Mouse (Mus musculus): ENCODE measurements around the gene Dtl. TPM values are rescaled to one million over a fixed set of nuclear protein-coding genes. Genes with fewer than 3 reads are reported as not detected.
A peak's percentile ranks its signal among the peaks of the same experiment; 100 is the strongest.

Dtl gene
- polyA plus RNA-seq, 1 experiment: 5.1 TPM

DNA sequence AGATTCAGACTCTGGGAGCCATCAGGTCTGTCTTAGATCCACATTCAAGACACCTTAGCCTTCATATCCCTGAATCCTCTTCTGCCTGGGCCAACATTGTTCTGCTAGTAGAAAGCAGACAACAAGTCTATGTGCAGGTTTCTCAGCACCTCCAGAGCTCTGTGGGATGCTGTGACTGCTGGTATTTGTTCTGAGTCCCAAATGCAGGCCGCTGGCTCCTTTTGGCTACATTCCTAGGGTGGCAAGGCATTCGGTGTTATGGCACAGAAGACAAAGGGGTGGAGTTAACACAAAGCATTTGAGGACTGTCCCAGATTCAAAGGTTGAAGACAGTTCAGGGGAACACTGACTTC lies 81.1 kb downstream of the Dtl start:
- Histone ChIP-seq H3K27ac (ENCODE audit: insufficient read depth, low read length) (peak overlapping the region; percentile 68), H3K4me1 (ENCODE audit: control insufficient read depth, insufficient read depth, low read length) (no peaks in the 10 kb centered on the region; the same call in 1 of the 2 replicates), H3K4me3 (ENCODE audit: insufficient read depth, low read length) (no peak overlapping the region)
- no peak for TF ChIP-seq POLR2A (IDR thresholded peaks at IDR 0.05; ENCODE audit: extremely low read depth, insufficient read depth, low read length)
- TF ChIP-seq CTCF (IDR thresholded peaks at IDR 0.05; ENCODE audit: extremely low read depth, insufficient read depth, low read length): no peak

GRCm38 (mm10) chr1:191493476-191494302 lies 81.7 kb downstream of the Dtl start:
- H3K4me3 ChIP-seq (ENCODE audit: insufficient read depth, low read length): no peak overlapping the region
- TF ChIP-seq CTCF (IDR thresholded peaks at IDR 0.05; ENCODE audit: extremely low read depth, insufficient read depth, low read length): no peak
- TF ChIP-seq POLR2A (IDR thresholded peaks at IDR 0.05; ENCODE audit: extremely low read depth, insufficient read depth, low read length): no peak
- H3K27ac ChIP-seq (ENCODE audit: insufficient read depth, low read length): peak overlapping the region; percentile 68
- H3K4me1 ChIP-seq (ENCODE audit: control insufficient read depth, insufficient read depth, low read length): no peaks in the 10 kb centered on the region; the same call in 1 of the 2 replicates

- no peak for TF ChIP-seq POLR2A (IDR thresholded peaks at IDR 0.05; ENCODE audit: extremely low read depth, insufficient read depth, low read length)
- no peak for TF ChIP-seq CTCF (IDR thresholded peaks at IDR 0.05; ENCODE audit: extremely low read depth, insufficient read depth, low read length)
- no peak overlapping the region for H3K4me3 ChIP-seq (ENCODE audit: insufficient read depth, low read length)
- no peak overlapping the region for H3K27ac ChIP-seq (ENCODE audit: insufficient read depth, low read length)
Observed at GRCm38 (mm10) chr1:191490446-191490845, 84.9 kb downstream of the Dtl start.

More at GRCm38 (mm10) chr1:191490446-191490845, 84.9 kb downstream of the Dtl start:
- H3K4me1 ChIP-seq (ENCODE audit: control insufficient read depth, insufficient read depth, low read length): no peaks in the 10 kb centered on the region; the same call in 1 of the 2 replicates

Other genes with a start within 250 kb of the Dtl start
- gene Tmem206, start 249.6 kb downstream of the Dtl start, polyA plus RNA-seq (2012; rRNA removed): 9.9 and 10.3 TPM in 2 replicates
- gene Ppp2r5a, start 172.3 kb downstream of the Dtl start, polyA plus RNA-seq (2012; rRNA removed): 79.8 and 82.1 TPM in 2 replicates
- 47.3 and 50.6 TPM in 2 replicates for gene Ints7, start 92 bp upstream of the Dtl start, polyA plus RNA-seq (2012; rRNA removed)
- gene Lpgat1, start 142.3 kb upstream of the Dtl start, polyA plus RNA-seq (2012; rRNA removed): 74.0 and 74.2 TPM in 2 replicates
- gene Nek2, start 245.9 kb upstream of the Dtl start, polyA plus RNA-seq (2012; rRNA removed): 0.79 and 1.2 TPM in 2 replicates

Data from cortical plate, adult 2 months (tissue).